Mouse (Mus musculus): ENCODE data around the gene Prrx1.

Prrx1 gene

DNA sequence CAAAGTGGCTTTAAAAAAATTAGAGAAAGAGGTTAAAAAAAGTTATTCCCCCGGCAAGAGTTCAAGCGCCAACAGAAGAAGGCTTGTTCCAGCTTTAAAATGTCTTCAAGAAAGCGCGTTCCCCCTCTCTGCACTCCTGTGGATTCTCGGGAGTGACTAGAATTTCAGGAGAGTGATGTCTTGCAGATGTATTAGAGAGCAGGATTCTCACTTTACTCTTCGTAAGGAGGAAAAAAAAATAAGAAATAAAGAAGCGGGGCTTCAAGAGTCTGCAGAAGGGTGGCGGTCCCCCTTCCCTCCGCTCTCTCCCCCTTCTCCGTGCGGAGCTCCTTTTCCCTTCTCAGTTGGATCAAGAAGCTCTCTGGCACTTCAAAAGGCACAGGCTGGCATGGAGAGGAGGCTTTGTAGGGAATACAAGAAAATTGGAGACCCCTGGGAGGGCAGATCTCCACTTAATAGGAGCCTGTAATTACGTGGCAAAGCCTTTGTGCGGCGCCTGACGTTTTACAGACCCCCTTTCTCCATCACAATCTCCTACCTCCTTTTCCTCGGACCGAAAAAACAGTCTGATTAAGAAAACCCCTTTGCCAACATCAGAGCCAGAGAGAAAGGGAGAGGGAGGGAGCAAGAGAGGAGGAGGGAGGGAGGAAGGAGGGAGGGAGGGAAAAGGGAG lies at the start of gene Prrx1:
Gene Prrx1 (minus strand): TSS at position 610 of the 673 bp plus-strand sequence.
- POLR2A ChIA-PET, result interaction anchor here in 1 of 4 experiments (0.9 to 1.5 kb wide), 2 partner anchors 8 to 150 kb away, joined by 3 to 5 read pairs; no protein-coding TSS in a partner anchor
- CTCF ChIA-PET, result interaction anchor here in 1 of 4 experiments (1.4 kb wide), 1 partner anchor 163 kb away, joined by 5 read pairs; no protein-coding TSS in a partner anchor

DNA sequence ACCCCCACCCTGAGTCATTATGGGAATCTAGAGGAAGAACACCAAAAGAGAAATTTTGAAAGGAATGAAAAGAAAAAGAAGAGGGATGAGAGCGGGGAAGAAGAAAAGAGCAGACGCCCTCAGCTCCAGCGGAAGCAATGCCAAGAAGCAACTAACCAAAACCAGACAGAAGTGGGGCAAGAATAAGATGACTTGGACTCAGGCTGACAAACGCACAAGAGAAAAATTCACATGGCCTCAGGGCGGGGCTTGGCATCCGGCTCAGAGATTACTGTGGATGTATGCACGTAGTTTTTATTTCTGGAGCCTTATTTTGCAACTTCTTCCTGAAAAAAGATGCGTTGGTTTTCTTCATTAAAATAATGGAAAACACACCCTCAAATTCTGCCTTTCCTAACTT lies 48.7 kb upstream of the Prrx1 start:
- CTCF ChIA-PET, result interaction anchor here in 1 of 4 experiments (0.6 kb wide), 1 partner anchor 482 kb away, joined by 4 read pairs; no protein-coding TSS in a partner anchor
- POLR2A ChIA-PET, result interaction anchor here in 1 of 4 experiments (0.7 kb wide), 1 partner anchor 35 kb away, joined by 4 read pairs; no protein-coding TSS in a partner anchor

DNA sequence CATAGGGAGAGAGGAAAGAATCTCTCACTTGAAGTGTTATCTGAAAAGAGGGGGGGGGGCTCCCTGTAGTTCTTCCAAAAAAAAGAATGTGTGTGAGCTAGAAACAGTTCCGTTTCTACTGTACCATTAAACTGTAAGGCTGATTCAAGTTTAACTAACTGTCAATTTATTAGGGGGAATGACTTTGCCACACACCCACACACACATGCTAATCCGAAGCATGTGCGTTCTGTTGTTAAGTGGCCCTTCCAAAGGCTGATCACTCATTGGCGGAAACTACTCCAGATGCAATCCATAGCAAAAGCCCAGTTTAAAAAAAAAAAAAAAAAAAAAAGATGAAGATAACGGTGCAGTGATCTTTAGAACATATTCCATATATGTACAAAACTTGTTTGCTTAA lies 47.9 kb upstream of the Prrx1 start:
- ChIA-PET POLR2A (no interaction called here), CTCF (no interaction called here)

DNA sequence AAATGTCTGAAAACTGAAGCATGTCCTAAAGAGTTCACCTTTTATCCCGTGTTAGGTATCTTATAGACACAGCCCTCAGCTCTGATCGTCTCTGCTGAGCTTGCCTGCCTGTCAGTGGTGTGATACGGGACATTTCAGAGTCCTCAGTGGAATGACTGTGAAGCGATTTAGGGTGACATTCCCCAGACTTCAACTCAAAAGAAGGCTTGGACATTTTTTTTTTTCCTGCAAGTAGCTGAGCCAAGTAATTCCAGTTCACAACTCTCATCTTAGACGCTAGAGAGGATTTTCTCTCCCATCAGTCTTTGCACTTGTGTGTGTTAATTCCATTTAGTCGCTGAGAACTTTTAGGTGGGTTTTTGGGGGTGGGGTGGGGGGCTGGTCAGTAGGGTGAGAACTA lies 47.3 kb upstream of the Prrx1 start:
- ChIA-PET POLR2A (no interaction called here), CTCF (interaction anchor here in 1 of 4 experiments (0.5 kb wide), 1 partner anchor 52 kb away, joined by 3 read pairs; no protein-coding TSS in a partner anchor)

DNA sequence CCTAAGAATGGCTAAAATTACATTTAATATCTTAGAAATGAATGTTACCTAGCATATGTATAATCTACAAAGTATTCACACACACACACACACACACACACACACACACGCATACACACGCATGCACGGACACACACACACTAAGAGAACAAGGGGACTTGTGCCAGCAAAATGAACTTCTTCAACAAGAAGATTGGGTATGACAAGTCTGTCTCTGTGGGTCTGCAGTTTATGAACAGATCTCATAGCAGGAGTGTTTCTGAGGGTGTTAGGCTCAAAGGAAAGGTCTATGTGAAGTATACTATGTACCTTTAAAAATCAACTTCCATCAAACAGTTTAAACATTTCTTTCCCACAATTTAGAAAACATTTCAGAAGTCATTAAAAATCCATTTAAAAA lies 46.0 kb upstream of the Prrx1 start:
- POLR2A ChIA-PET, result interaction anchor here in 1 of 4 experiments (0.7 kb wide), 1 partner anchor 24 kb away, joined by 3 read pairs; no protein-coding TSS in a partner anchor
- CTCF ChIA-PET, result no interaction called here

DNA sequence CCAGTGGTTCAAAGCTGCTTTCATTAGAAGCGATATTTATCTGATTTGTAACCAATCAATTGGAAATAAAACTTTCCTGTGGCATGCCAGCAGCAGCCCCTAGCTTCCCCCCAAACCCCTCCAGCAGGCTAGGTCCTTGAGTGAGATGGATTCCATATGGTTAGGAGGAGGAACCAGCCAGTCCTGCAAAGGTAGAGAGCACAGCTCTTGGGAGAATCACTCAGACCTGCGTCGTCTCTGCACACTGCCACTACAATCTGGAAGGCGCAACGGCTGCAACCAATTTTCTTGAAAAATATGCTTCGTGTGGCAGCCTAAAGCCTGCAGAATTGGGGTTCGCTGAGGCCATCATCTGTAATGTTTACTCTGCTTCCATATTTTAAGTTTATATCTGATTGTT lies 44.7 kb upstream of the Prrx1 start:
- ChIA-PET CTCF (interaction anchor here in 1 of 4 experiments (0.6 kb wide), 1 partner anchor 53 kb away, joined by 3 read pairs; no protein-coding TSS in a partner anchor), POLR2A (interaction anchor here in 1 of 4 experiments (0.6 kb wide), 1 partner anchor 328 kb away, joined by 7 read pairs; no protein-coding TSS in a partner anchor)

DNA sequence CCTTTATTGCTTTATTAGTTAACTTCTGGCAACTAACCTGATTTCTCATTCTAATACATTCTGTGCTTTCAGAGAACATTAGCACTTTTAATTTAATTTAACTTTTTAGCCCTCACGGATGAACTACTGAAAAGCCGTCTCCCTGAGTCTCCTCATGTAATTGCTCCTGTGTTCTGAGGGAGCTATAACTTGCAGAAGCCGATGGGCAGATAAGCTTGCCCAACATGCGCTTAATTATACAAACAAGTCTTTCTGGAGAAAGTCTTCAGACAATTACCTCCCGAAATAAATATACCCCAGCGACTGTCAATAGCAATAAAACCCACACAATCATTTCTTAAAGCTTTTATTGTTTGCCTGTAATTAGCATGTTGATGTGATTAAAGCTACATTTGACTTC lies 44.2 kb upstream of the Prrx1 start:
- CTCF ChIA-PET, result interaction anchor here in 1 of 4 experiments (0.6 kb wide), 1 partner anchor 53 kb away, joined by 3 read pairs; no protein-coding TSS in a partner anchor
- POLR2A ChIA-PET, result no interaction called here

DNA sequence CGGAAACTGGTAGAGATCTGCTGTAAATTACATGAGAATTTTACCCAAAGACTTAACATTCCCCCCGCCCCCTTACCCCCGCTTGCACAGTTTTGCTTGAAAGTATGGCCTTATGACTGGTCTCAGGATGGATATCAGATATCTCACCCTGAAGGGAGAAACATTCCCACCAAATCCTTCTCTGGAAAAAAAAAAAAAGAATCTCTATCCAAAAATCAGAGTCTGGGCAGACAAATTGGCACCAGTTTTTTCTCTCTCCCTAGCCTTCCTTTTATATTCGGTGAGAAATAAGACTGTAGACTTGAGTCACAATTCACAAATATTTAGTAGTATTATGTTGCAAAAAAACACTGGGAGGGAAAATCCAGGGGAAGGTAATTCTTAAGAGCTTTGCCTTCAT lies 42.7 kb upstream of the Prrx1 start:
- ChIA-PET POLR2A (no interaction called here), CTCF (no interaction called here)

DNA sequence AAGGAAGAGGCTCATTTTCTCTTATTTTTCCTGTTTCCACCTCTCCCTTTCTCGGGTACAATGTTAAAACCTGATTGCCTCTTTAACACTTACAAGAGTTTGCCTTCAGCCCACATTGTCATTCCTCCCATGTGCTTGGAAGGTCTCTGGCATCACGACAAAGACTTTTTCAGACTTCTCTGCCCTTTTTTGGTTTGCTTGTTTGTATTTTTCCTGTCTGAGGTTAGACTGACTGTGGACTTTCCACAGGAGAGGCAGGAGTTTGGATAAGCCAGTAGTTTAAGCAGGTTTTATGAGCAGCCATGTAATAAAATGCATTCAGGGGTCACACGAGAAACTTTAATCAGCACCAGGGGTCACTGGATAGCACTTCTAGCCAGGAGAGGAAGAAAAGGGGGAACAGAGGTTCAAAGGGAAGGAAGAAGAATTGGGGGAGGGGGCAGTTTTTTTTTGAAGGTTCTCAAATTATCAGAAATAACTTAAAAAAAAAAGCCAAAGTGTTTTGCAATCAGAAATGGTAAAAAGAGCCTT lies 42.2 kb upstream of the Prrx1 start:
- ChIA-PET CTCF (no interaction called here), POLR2A (no interaction called here)

DNA sequence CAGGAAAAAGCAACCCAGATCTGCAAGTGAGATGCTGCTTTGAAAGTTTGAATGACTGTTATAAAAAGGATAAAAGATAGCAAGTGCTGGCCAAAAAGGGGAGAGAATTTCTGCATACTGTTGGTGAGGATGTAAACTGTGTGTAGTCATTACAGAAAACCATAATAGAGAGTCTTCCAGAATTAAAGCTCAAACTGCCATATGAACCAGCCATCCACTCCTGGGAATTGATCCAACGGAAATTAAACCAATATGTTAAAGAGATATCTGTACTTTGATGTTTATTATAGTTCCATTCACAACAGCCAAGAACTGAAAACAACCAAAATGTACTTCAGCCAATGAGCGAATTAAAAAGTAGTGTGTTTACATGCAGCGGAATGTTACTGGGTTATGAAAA lies 37.5 kb upstream of the Prrx1 start:
- POLR2A ChIA-PET, result no interaction called here
- CTCF ChIA-PET, result interaction anchor here in 1 of 4 experiments (0.8 kb wide), 1 partner anchor 1180 kb away, joined by 8 read pairs; no protein-coding TSS in a partner anchor

DNA sequence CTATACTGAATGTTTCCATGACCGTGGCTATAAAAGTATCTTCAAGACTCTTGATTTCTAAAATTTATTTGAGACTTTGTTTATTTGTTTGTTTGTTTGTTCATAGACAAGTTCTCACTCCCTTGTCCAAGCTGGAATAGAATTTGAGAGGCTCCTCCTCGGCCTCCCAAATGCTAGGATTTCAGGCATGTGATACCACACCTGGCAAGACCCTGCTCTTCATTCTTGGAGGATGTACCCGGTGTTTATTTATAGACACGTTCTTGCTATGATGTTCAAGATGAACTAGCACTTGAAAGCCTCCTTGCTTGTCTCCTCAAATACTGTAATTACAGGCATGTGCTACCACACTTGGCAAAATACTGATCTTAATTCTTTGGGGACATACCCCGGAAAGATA lies 32.0 kb upstream of the Prrx1 start:
- POLR2A ChIA-PET, result no interaction called here
- CTCF ChIA-PET, result interaction anchor here in 1 of 4 experiments (0.5 kb wide), 1 partner anchor 566 kb away, joined by 4 read pairs; no protein-coding TSS in a partner anchor

DNA sequence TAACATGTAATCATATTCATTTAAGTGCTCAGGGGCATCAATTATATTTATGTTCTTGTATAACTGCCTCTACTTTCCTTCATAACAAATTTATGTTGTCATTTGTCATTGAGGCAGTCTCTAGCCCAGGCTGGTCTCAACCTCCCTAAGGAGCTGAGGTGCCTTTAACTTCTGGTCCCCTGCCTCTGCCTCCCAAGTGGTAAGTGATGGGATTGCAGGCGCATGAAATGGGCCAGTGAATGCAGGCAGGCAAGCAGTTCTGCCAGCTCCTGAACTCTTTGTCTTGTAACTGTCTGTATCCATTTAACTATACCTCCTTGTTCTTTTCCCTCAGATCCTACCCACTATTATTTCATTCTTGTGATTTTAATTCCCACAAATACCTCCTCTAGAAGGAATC lies 31.4 kb upstream of the Prrx1 start:
- ChIA-PET CTCF (interaction anchor here in 1 of 4 experiments (0.5 kb wide), 1 partner anchor 566 kb away, joined by 4 read pairs; no protein-coding TSS in a partner anchor), POLR2A (no interaction called here)

DNA sequence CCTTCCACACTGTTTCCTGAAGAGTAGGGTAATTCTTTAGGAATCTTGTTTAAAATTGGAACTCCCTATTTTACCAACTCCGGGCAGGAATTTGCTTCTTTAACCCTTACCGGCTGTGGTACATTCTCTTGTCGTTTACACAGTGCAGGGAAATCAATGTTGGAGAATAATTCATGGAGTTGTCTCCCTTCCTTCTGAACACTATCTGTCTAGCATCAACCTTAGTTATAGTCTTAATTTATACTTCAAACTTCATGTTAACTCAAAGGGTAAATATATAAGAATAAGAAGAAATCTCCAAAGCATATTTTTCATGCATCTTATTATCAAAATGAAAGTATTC lies 25.7 kb upstream of the Prrx1 start:
- CTCF ChIA-PET, result no interaction called here
- POLR2A ChIA-PET, result no interaction called here

DNA sequence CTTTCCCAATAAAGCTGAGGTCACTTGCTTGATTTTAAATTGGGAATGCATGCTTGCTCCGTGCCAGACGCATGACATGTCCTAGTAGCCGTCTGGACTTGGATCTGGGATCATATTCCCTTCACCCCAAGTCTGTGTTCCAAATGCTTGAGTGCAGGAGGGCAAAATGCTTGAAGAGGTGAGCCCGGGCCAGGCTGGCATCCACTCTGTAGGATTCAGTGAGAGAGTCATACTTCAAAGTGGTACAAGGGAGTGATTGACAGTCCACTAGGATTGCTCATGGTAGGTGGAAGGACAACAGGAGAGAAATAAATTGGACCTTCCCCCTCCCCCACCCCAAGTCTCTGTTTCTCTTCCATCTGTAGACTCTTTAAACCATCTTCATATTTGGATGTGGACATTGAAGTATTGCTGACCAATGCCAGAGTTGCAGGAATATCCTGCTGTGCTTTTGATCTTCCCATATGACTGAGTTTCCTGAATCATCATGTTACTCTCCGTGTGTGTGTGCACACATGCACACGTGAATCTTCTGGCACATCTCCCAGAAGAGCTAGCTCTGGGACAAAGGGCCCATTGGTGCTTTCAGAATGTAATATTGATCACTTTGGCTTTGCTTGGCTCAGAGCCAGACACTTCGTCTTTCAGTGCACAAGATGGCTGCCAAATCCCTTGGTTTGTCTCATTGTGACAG lies 25.2 kb upstream of the Prrx1 start:
- POLR2A ChIA-PET, result no interaction called here
- CTCF ChIA-PET, result no interaction called here

DNA sequence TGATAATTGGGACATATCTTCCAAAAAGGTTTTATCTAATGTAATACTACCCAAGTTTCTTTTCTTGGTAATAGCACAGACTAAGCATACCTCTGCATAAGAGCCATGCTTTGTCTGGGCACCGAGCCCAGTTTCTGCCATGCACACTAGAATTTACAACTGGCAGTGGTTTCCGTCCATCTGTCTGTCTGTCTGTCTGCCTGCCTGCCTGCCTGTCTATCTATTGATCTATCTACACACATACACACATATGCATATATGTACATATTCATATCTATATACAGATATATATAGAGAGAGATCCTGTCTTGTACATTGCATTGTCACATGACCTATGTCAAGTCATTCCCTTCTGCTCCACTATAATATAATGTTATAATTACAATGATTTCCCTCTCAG lies 24.3 kb upstream of the Prrx1 start:
- POLR2A ChIA-PET, result no interaction called here
- CTCF ChIA-PET, result no interaction called here

DNA sequence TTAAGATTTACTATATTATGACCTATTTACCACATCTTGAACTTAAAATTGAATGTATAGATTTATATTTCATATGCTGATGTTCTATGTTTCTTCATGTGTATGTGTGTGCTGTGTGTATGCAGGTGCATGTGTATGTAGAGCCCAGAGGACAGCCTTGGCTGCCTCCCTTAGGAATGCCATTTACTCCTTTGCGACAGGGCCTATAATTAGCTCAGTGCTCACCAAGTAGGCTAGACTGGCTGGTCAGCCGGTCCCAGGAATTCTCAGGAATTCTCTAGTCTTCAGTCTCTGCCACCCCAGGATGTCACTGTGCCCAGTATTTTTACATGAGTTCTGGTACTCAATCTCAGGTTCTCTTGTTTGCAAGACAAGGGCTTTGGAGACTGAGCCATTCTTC lies 13.8 kb upstream of the Prrx1 start:
- ChIA-PET POLR2A (interaction anchor here in 1 of 4 experiments (0.5 kb wide), 1 partner anchor 362 kb away, joined by 3 read pairs; no protein-coding TSS in a partner anchor), CTCF (no interaction called here)

DNA sequence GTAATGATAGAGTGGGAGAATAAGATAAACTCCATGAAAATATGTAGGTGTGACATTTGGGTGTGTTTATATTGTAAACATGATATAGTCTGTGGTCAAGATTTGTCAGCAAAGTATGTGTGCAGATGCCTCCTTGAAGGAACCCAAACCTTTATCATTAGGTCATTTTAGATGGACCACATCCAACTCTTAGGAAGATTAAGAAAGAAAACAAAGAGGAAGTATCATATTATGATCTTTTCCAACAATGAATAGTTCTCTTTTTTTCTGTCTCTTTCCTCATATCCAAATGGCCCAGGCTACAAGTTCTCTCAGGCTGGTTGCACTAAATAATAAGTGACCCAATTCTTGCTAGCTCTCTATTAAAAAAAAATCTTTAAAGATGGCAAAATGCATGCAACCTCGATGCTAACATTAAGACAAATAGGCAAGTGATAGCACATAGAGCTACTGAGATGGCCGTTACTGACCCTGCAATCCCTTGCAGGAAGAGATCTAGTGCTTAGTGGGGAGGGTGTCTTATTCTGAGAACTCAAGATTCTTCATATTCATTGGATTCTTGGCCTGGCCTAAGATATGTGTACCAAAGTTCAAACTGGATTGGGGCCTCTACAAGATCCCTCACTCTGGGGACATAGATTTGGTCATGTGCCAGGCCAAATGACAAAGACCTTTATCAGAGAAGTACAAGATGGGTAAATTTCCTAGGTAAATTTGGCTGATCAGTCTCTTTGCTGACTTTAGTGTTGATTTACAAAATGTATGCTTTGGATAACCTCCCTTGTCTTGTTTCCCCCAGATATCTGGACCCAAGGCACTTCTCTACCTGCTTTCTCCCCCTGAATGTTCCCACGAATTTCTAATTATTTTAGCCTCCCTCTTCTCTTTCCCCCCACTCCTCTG lies 6.4 kb upstream of the Prrx1 start:
- ChIA-PET CTCF (no interaction called here), POLR2A (no interaction called here)

DNA sequence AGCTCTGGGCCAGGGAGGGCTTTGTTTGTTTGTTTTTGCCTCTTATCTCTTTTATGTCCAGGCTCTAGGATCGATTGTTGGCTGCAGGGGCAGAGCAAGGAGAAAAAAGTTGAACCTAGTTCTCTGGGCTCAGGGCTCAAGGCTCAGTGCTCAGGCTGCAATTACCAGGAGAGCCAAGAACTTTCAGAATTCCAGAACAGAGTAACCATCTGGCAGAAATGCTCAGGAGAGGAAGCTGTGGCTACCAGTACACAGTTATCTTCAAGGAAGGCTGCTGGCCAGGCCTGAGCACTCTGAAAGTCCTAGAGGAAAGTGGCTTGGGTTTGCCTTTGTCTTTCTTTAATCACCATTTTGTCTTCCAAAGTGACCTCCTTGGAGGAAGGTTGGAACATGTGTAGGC lies 3.4 kb upstream of the Prrx1 start:
- ChIA-PET POLR2A (interaction anchor here in 1 of 4 experiments (0.9 kb wide), 1 partner anchor 47 kb away, joined by 10 read pairs; no protein-coding TSS in a partner anchor), CTCF (no interaction called here)

DNA sequence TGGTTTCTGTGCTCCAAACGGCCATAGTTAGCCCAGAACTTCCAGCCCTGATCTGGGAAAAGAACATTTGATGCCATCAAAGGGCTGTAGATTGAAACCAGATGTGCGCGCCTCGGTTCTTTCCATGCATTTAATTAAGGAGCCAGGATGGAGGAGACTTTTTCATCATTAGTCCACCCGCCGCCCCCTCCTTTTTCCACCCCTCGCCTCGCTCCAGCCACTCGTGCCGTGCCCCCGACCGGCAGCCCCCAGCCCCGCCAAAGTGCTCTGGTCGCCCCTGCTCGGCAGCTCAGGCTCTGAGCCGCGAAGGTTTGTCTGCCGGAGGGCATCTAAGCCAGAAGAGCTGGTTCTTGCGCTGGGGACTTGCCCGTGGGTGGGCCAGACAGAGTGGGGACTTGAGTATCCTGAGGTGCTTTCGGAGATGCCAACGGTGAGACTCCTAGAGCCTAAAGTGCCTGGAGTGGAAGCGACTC lies 1.4 kb upstream of the Prrx1 start:
- ChIA-PET POLR2A (no interaction called here), CTCF (no interaction called here)
